Mouse (Mus musculus) thymus, adult 2 months (tissue): ENCODE results near the gene Rpusd2.

Source experiments
- CTCF ChIP-seq: fragments of 200-500 bp; IDR thresholded peaks from 2 replicates; pipeline ENCODE4 v1.5.1; 2012; ENCODE audit warnings: mild to moderate bottlenecking, control low read depth, low read length, moderate library complexity, borderline replicate concordance; ENCODE audit not compliant: control insufficient read depth, poor library complexity, insufficient read depth; ENCODE audit errors: extremely low read depth
- POLR2A ChIP-seq: fragments of 200-500 bp; IDR thresholded peaks from 2 replicates; pipeline ENCODE4 v1.6.1; 2012; ENCODE audit warnings: mild to moderate bottlenecking, low read length, control low read depth, moderate library complexity; ENCODE audit not compliant: control insufficient read depth, poor library complexity, insufficient read depth; ENCODE audit errors: extremely low read depth

DNA sequence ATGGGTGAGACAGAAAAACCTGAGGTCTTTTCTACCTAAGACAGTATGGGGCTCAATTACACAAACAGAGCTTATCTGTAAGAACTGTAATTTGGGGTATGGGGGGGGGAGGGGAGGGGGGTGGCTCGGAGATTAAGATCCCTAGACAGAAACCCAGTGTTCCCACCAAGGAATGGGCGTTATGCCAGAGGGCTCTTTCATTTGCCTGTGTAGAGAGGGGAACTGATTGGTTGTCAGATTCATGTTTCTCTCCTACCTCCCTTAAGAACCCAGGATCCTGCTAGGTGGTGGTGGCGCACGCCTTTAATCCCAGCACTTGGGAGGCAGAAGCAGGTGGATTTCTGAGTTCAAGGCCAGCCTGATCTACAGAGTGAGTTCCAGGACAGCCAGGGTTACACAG, 15.1 kb upstream of the Rpusd2 start:
- TF ChIP-seq POLR2A (no peak), CTCF (no peak)
